Mouse (Mus musculus) ES-Bruce4 (cell line): ENCODE data around the gene Dcaf4.

ENCODE experiments used
- CTCF ChIP-seq: IDR thresholded peaks from one replicate; pipeline ENCODE4 v1.8.1; 2011; ENCODE audit warnings: low read depth, low read length
- EP300 ChIP-seq: IDR thresholded peaks from 2 replicates; pipeline ENCODE4 v1.6.1; 2011; ENCODE audit warnings: low read depth, low read length; ENCODE audit not compliant: insufficient read depth
- POLR2A ChIP-seq: IDR thresholded peaks from one replicate; pipeline ENCODE4 v1.8.1; 2011; ENCODE audit warnings: low read length; ENCODE audit not compliant: insufficient read depth

DNA sequence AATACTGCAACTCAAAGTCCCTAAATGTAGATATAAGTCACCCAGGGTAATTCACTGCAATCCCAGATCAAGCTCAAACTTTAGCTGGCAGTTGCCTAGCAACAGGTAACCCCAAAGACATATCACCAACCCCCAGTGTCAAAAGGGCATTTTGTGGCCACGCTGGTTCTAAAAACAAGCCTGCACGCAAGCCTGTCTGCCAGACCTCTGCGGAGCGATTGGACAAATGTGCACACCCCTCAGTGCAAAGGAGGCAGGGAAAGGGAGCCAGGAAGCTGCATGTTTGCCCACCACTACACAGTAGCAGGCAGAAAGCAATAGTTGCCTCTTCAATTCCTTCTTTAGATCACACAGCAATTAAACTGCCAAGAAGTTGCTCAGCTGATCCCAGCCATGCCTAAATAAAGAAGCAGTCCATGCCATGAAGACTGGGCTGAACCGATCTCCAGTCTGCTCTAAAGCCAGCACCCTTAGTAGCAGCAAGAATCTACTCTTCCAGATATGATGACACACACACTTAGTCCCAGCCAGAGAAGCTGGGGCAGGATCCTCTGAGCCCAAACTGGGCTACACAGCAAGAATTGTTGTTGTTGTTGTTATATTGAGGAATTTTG is 46.2 kb upstream of the Dcaf4 start:
- TF ChIP-seq POLR2A (no peak), CTCF (no peak), EP300 (no peak)
